Mouse (Mus musculus): ENCODE measurements at regions not wholly inside any gene's neighbourhood (a gene's known extent, or its start where the extent isn't known, plus 50 kb on each side); places are given as distances from the start of the nearest gene placed in this dataset.

GRCm38 (mm10) chr4:153260941-153261557 lies 221.6 kb downstream of the Ajap1 start:
- TF ChIP-seq CTCF (conservative IDR thresholded peaks at IDR 0.05; ENCODE audit: low read length): no peak
- no peak for TF ChIP-seq NANOG (IDR thresholded peaks at IDR 0.05; ENCODE audit: borderline replicate concordance, low read length)
- no peak for TF ChIP-seq POU5F1 (IDR thresholded peaks at IDR 0.05; ENCODE audit: borderline replicate concordance, low read length)
